Mouse (Mus musculus): Measurements from ENCODE around the gene Syt12. TPM values are rescaled to one million over a fixed set of nuclear protein-coding genes. Genes with fewer than 3 reads are reported as not detected.

Syt12 gene
- polyA plus RNA-seq, 2 experiments = 0.06 to 0.15 TPM

DNA sequence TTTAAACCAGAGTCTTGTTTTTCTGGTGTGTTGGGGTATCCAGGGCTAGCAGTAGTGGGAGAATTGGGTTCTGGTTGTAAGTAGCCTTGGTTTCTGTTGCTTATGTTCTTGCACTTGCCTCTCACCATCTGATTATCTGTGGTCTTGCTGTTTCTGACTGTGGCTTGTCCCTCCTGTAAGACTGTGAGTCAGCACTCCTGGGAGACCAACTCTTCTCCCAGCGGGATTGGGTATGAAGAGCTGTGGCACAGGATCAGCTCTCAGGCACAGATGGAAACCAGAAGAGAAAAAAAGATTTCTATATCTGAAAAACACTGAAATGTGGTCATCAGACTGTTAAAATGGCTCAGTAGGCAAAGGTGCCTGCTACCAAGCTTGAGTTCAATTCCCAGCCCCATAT, 62.6 kb downstream of the Syt12 start:
- no peaks in the 10 kb centered on the region for H3K4me1 ChIP-seq (replicated peaks; ENCODE audit: control insufficient read depth in 2 of 2, insufficient read depth in 2 of 2, low read length in 1 of 2)
- 52% methylated on average over 1 of the region's 1 CpGs for WGBS (ENCODE audit: insufficient replicate concordance)

DNA sequence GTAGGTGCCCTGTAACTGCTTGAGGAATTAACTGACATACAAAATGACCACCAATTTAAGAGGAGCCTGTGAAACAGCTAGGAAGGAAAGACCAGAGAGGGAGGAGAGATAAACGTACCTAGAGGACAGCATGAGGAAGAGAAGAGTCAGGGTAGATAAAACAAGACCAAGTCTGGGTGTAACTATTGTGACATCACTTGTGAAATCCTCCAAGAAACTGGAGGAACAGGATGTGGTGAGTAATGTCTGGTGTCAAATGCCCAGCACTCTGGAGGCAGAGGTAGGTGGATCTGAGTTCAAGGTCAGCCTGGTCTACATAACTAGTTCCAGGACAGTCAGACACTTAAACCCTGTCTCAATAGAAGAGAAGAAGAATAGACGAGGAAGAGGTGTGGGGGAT, 68.2 kb downstream of the Syt12 start:
- TF ChIP-seq CTCF (IDR thresholded peaks at IDR 0.05; ENCODE audit: low read depth) = no peak
- TF ChIP-seq EP300 (IDR thresholded peaks at IDR 0.05; ENCODE audit: low read depth) = no peak
- Histone ChIP-seq H3K36me3 (replicated peaks; ENCODE audit: control insufficient read depth, insufficient read depth, low read depth) (no peaks in the 10 kb centered on the region), H3K4me2 (ENCODE audit: low read depth) (no peak overlapping the region), H3K27ac (no peak overlapping the region), H3K9ac (replicated peaks) (no peak overlapping the region), H3K4me3 (ENCODE audit: insufficient read depth in 1 of 2, low read depth in 2 of 2, low read length in 2 of 2) (no peak overlapping the region), H3K4me1 (replicated peaks; ENCODE audit: control insufficient read depth in 2 of 2, insufficient read depth in 2 of 2, low read length in 1 of 2) (no peaks in the 10 kb centered on the region), H3K27me3 (ENCODE audit: control insufficient read depth, insufficient read depth, low read length) (no peaks in the 10 kb centered on the region), H3K9me3 (ENCODE audit: control insufficient read depth, low read length) (no peaks in the 10 kb centered on the region)
- DNase-seq (ENCODE audit: low read depth in 3 of 3, low spot score in 3 of 3) (no peak), ATAC-seq (ENCODE audit: insufficient read depth) (no peak)
- 19% methylated on average over 2 of the region's 2 CpGs for WGBS (ENCODE audit: insufficient replicate concordance)

More for the DNA sequence above, 62.6 kb downstream of the Syt12 start:
- H3K27ac ChIP-seq = no peak overlapping the region
- H3K4me2 ChIP-seq (ENCODE audit: low read depth) = no peak overlapping the region
- no peaks in the 10 kb centered on the region for H3K27me3 ChIP-seq (ENCODE audit: control insufficient read depth, insufficient read depth, low read length)
- ATAC-seq (ENCODE audit: insufficient read depth) = no peak
- no peak overlapping the region for H3K9ac ChIP-seq (replicated peaks)
- DNase-seq (ENCODE audit: low read depth in 3 of 3, low spot score in 3 of 3) = no peak
- H3K9me3 ChIP-seq (ENCODE audit: control insufficient read depth, low read length) = no peaks in the 10 kb centered on the region
- no peaks in the 10 kb centered on the region for H3K36me3 ChIP-seq (replicated peaks; ENCODE audit: control insufficient read depth, insufficient read depth, low read depth)
- TF ChIP-seq EP300 (IDR thresholded peaks at IDR 0.05; ENCODE audit: low read depth) (no peak), CTCF (IDR thresholded peaks at IDR 0.05; ENCODE audit: low read depth) (no peak)
- H3K4me3 ChIP-seq (ENCODE audit: insufficient read depth in 1 of 2, low read depth in 2 of 2, low read length in 2 of 2) = no peak overlapping the region

DNA sequence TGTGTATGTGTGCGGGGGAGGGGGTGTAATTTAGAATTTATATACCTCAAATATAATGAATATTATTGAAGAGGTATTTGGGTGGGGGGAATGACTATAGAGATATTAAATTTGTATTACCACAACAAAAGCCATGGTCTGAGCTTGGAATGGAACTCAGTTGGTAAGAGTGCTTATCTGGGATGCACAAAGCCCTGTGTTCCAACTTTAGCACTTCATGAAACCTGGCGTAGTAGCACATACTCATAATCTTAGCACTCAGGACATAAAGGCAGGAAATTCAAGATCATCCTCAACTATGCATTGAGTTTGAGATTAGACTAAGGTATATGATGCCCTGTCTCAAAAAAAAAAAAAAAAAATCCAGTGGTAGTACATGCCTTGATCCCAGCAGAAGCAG, 72.4 kb downstream of the Syt12 start:
- ATAC-seq (ENCODE audit: insufficient read depth) (no peak), DNase-seq (ENCODE audit: low read depth in 3 of 3, low spot score in 3 of 3) (no peak)
- H3K4me2 ChIP-seq (ENCODE audit: low read depth) = no peak overlapping the region
- H3K9me3 ChIP-seq (ENCODE audit: control insufficient read depth, low read length) = no peaks in the 10 kb centered on the region
- no peak for TF ChIP-seq EP300 (IDR thresholded peaks at IDR 0.05; ENCODE audit: low read depth)
- TF ChIP-seq CTCF (IDR thresholded peaks at IDR 0.05; ENCODE audit: low read depth) = no peak
- H3K27me3 ChIP-seq (ENCODE audit: control insufficient read depth, insufficient read depth, low read length) = no peaks in the 10 kb centered on the region
- no peak overlapping the region for H3K27ac ChIP-seq
- no peaks in the 10 kb centered on the region for H3K4me1 ChIP-seq (replicated peaks; ENCODE audit: control insufficient read depth in 2 of 2, insufficient read depth in 2 of 2, low read length in 1 of 2)
- WGBS (ENCODE audit: insufficient replicate concordance) = 54% methylated on average over 2 of the region's 2 CpGs
- H3K9ac ChIP-seq (replicated peaks) = no peak overlapping the region
- H3K4me3 ChIP-seq (ENCODE audit: insufficient read depth in 1 of 2, low read depth in 2 of 2, low read length in 2 of 2) = no peak overlapping the region
- H3K36me3 ChIP-seq (replicated peaks; ENCODE audit: control insufficient read depth, insufficient read depth, low read depth) = no peaks in the 10 kb centered on the region

DNA sequence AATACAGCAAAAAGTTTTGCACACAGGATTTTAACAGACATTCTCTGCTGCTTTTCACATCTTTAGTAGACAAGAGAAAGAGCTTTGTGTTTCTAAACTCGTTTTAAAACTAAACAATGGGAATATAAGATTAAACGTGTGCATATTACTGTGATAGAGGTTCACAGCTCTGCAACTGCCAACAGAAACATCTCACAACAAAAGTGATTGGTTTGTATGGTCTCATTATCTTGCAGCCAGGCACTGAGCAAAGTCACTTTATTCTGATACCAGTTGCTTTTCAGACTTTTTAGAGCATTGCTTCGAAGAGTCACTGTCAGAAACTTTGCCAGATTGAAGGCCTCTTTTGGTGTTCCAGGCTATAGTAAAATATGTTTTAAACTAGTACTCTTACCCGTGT, 78.3 kb downstream of the Syt12 start:
- Histone ChIP-seq H3K4me2 (ENCODE audit: low read depth) (peak overlapping the region; percentile 87), H3K4me3 (ENCODE audit: insufficient read depth in 1 of 2, low read depth in 2 of 2, low read length in 2 of 2) (no peak overlapping the region), H3K27me3 (ENCODE audit: control insufficient read depth, insufficient read depth, low read length) (peaks cover 5% of the 10 kb centered on the region), H3K9ac (replicated peaks) (no peak overlapping the region), H3K36me3 (replicated peaks; ENCODE audit: control insufficient read depth, insufficient read depth, low read depth) (no peaks in the 10 kb centered on the region), H3K9me3 (ENCODE audit: control insufficient read depth, low read length) (no peaks in the 10 kb centered on the region), H3K27ac (no peak overlapping the region), H3K4me1 (replicated peaks; ENCODE audit: control insufficient read depth in 2 of 2, insufficient read depth in 2 of 2, low read length in 1 of 2) (peaks cover 5 to 8% of the 10 kb centered on the region in 2 experiments)
- DNase-seq (ENCODE audit: low read depth in 3 of 3, low spot score in 3 of 3) = no peak
- no peak for TF ChIP-seq CTCF (IDR thresholded peaks at IDR 0.05; ENCODE audit: low read depth)
- no peak for TF ChIP-seq EP300 (IDR thresholded peaks at IDR 0.05; ENCODE audit: low read depth)
- ATAC-seq (ENCODE audit: insufficient read depth) = no peak
- 39% methylated on average over 4 of the region's 4 CpGs for WGBS (ENCODE audit: insufficient replicate concordance)

DNA sequence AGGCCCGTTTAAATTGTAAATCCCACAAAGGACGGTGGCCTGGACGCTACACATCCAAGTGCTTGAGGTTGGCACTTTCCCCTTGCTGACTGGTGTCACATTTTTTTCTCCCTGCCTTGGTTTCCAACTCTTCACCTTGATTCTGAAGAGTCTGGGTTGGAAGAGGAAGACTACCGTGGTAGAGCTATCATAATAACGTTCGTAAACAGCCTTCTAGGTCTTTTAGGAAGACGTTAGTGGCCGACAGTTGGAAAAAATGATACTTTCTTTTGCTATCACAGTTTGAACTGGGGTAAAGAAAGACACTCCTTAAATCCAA, 78.7 kb downstream of the Syt12 start:
- TF ChIP-seq EP300 (IDR thresholded peaks at IDR 0.05; ENCODE audit: low read depth) = no peak
- no peak for TF ChIP-seq CTCF (IDR thresholded peaks at IDR 0.05; ENCODE audit: low read depth)
- ATAC-seq (ENCODE audit: insufficient read depth) (no peak), DNase-seq (ENCODE audit: low read depth in 3 of 3, low spot score in 3 of 3) (no peak)
- H3K9ac ChIP-seq (replicated peaks) = peak overlapping the region; percentile 98
- H3K9me3 ChIP-seq (ENCODE audit: control insufficient read depth, low read length) = no peaks in the 10 kb centered on the region
- no peaks in the 10 kb centered on the region for H3K36me3 ChIP-seq (replicated peaks; ENCODE audit: control insufficient read depth, insufficient read depth, low read depth)
- H3K27me3 ChIP-seq (ENCODE audit: control insufficient read depth, insufficient read depth, low read length) = peaks cover 5% of the 10 kb centered on the region
- peak overlapping the region; percentile 90 to 93 for H3K4me3 ChIP-seq (ENCODE audit: insufficient read depth in 1 of 2, low read depth in 2 of 2, low read length in 2 of 2)
- WGBS (ENCODE audit: insufficient replicate concordance) = 36% methylated on average over 8 of the region's 8 CpGs
- H3K4me1 ChIP-seq (replicated peaks; ENCODE audit: control insufficient read depth in 2 of 2, insufficient read depth in 2 of 2, low read length in 1 of 2) = peaks cover 5 to 10% of the 10 kb centered on the region in 2 experiments
- no peak overlapping the region for H3K27ac ChIP-seq
- peak overlapping the region; percentile 87 for H3K4me2 ChIP-seq (ENCODE audit: low read depth)
